Mouse (Mus musculus): ENCODE measurements around the gene Gvin1. TPM values are rescaled to one million over a fixed set of nuclear protein-coding genes. Genes with fewer than 3 reads are reported as not detected.

The Gvin1 gene
- 1.6 and 1.8 TPM in 2 replicates for polyA plus RNA-seq (2012; rRNA removed)

GRCm38 (mm10) chr7:106215177-106215576, at the start of gene Gvin1:
Gene Gvin1 (minus strand): TSS chr7:106215326.

